Mouse (Mus musculus): Measurements from ENCODE around the gene Doc2b.

GRCm38 (mm10) chr11:75751082-75751481, 44.8 kb downstream of the Doc2b start:
- no peak for TF ChIP-seq EP300 (optimal IDR thresholded peaks at IDR 0.05)
- peak; percentile 62 for TF ChIP-seq CTCF (IDR thresholded peaks at IDR 0.05; ENCODE audit: low read depth)
